Comparison of ENCODE assay signal across 8 mouse cellular contexts in genomic region chr7:27507711-27508647, GRCm38 (mm10). TPM values are rescaled to one million over a fixed set of nuclear protein-coding genes. Genes with fewer than 3 reads are reported as not detected.
A peak's percentile ranks its signal among the peaks of the same experiment; 100 is the strongest.
DNase-seq lines count a peak whose midpoint lies in the region; ATAC-seq and TF ChIP-seq lines count a peak whose summit lies in the region.

No protein-coding gene starts in this region.

- DNase-seq in gastrocnemius, adult 8-10 months (ENCODE audit: low spot score in 2 of 2), result peak; percentile 97 to 99
- peak; percentile 90 for DNase-seq in hindlimb bud, embryonic 11.5 days (ENCODE audit: extremely low spot score, low read depth, low spot score)
- peak; percentile 76 to 89 for DNase-seq in left cerebral cortex, adult 8-10 months (ENCODE audit: low spot score in 2 of 2)
- peak; percentile 95 for DNase-seq in right cerebral cortex, postnatal 10 days (ENCODE audit: low spot score in 2 of 2)
- peak; percentile 99 for DNase-seq in urinary bladder, postnatal 25 days (ENCODE audit: low spot score)

- TF ChIP-seq POLR2A in cortical plate, adult 2 months (IDR thresholded peaks at IDR 0.05; ENCODE audit: extremely low read depth, insufficient read depth, low read length), result peak; percentile 78

- peak overlapping the region; percentile 57 for H3K4me3 ChIP-seq in cortical plate, adult 2 months (ENCODE audit: insufficient read depth, low read length)
- peak overlapping the region; percentile 95 for H3K4me3 ChIP-seq in megakaryocyte, embryonic 14.5 days (replicated peaks)

- no peaks in the 10 kb centered on the region for H3K9me3 ChIP-seq in megakaryocyte, embryonic 14.5 days

- ATAC-seq in activated CD4-positive, CD25-positive, alpha-beta regulatory T cell, adult 4 months, result peak; percentile 87

- no peaks in the 10 kb centered on the region for H3K27me3 ChIP-seq in megakaryocyte, embryonic 14.5 days (replicated peaks)

- peaks cover 21% of the 10 kb centered on the region for H3K36me3 ChIP-seq in megakaryocyte, embryonic 14.5 days (replicated peaks; ENCODE audit: low read length)

- H3K27ac ChIP-seq in cortical plate, adult 2 months (ENCODE audit: insufficient read depth, low read length), result no peak overlapping the region; the same call in 1 of the 2 replicates

- no peaks in the 10 kb centered on the region for H3K4me1 ChIP-seq in cortical plate, adult 2 months (ENCODE audit: control insufficient read depth, insufficient read depth, low read length)
- peaks cover 33% of the 10 kb centered on the region for H3K4me1 ChIP-seq in megakaryocyte, embryonic 14.5 days

- no peak for TF ChIP-seq CTCF in cortical plate, adult 2 months (IDR thresholded peaks at IDR 0.05; ENCODE audit: extremely low read depth, insufficient read depth, low read length)

RNA-seq across cellular contexts. Expression of gene Prx, which starts 8.9 kb away (rescaled TPM):
- under 1 TPM; 0.11 to 0.68 TPM for polyA plus RNA-seq in activated CD4-positive, CD25-positive, alpha-beta regulatory T cell, adult 4 months (2017; shearing (Covaris generic))
- polyA plus RNA-seq in cortical plate, adult 2 months (2012; rRNA removed), result 0.29 and 0.47 TPM in 2 replicates
- total RNA-seq in gastrocnemius, adult 8-10 months (2022), result 1 to 10 TPM; 2.3 to 7.7 (median 5.7) TPM
- total RNA-seq in left cerebral cortex, adult 8-10 months (2022), result under 1 TPM; 0.48 to 0.53 (median 0.52) TPM
- polyA plus RNA-seq in megakaryocyte, embryonic 14.5 days (2012; ENCODE audit: insufficient read depth, low replicate concordance), result 1.7 and 1.8 TPM in 2 replicates

RNA-seq across cellular contexts. Expression of gene Hipk4, which starts 15.1 kb away (rescaled TPM):
- polyA plus RNA-seq in activated CD4-positive, CD25-positive, alpha-beta regulatory T cell, adult 4 months (2017; shearing (Covaris generic)), result not detected
- polyA plus RNA-seq in cortical plate, adult 2 months (2012; rRNA removed), result 0.21 and 0.25 TPM in 2 replicates
- total RNA-seq in gastrocnemius, adult 8-10 months (2022), result under 1 TPM in 1 of 4 experiments, not detected in 3; 0.11 TPM
- under 1 TPM in 3 of 4 experiments, not detected in 1; 0.12 to 0.20 (median 0.14) TPM for total RNA-seq in left cerebral cortex, adult 8-10 months (2022)
- polyA plus RNA-seq in megakaryocyte, embryonic 14.5 days (2012; ENCODE audit: insufficient read depth, low replicate concordance), result 1.6 and 2.1 TPM in 2 replicates

RNA-seq across cellular contexts. Expression of gene Sertad1, which starts 21.3 kb away (rescaled TPM):
- polyA plus RNA-seq in activated CD4-positive, CD25-positive, alpha-beta regulatory T cell, adult 4 months (2017; shearing (Covaris generic)), result 10 to 100 TPM; 46.6 to 47.9 TPM
- 15.7 and 19.3 TPM in 2 replicates for polyA plus RNA-seq in cortical plate, adult 2 months (2012; rRNA removed)
- total RNA-seq in gastrocnemius, adult 8-10 months (2022), result 1 to 10 TPM; 6.5 to 9.8 (median 8.8) TPM
- total RNA-seq in left cerebral cortex, adult 8-10 months (2022), result 10 to 100 TPM; 13.8 to 17.5 (median 14.1) TPM
- polyA plus RNA-seq in megakaryocyte, embryonic 14.5 days (2012; ENCODE audit: insufficient read depth, low replicate concordance), result 159 and 273 TPM in 2 replicates

RNA-seq across cellular contexts. Expression of gene Sertad3, which starts 34.4 kb away (rescaled TPM):
- polyA plus RNA-seq in activated CD4-positive, CD25-positive, alpha-beta regulatory T cell, adult 4 months (2017; shearing (Covaris generic)), result 10 to 100 TPM; 41.9 to 47.6 TPM
- polyA plus RNA-seq in cortical plate, adult 2 months (2012; rRNA removed), result 3.3 and 3.8 TPM in 2 replicates
- 1 to 10 TPM; 3.8 to 5.3 (median 4.3) TPM for total RNA-seq in gastrocnemius, adult 8-10 months (2022)
- 1 to 10 TPM; 2.4 to 4.5 (median 3.4) TPM for total RNA-seq in left cerebral cortex, adult 8-10 months (2022)
- 28.2 and 88.9 TPM in 2 replicates for polyA plus RNA-seq in megakaryocyte, embryonic 14.5 days (2012; ENCODE audit: insufficient read depth, low replicate concordance)

RNA-seq across cellular contexts. Expression of gene Pld3, which starts 45.0 kb away (rescaled TPM):
- 100 to 1,000 TPM; 149 to 193 TPM for polyA plus RNA-seq in activated CD4-positive, CD25-positive, alpha-beta regulatory T cell, adult 4 months (2017; shearing (Covaris generic))
- polyA plus RNA-seq in cortical plate, adult 2 months (2012; rRNA removed), result 1,185 and 1,204 TPM in 2 replicates
- 10 to 100 TPM; 14.0 to 15.3 (median 14.9) TPM for total RNA-seq in gastrocnemius, adult 8-10 months (2022)
- total RNA-seq in left cerebral cortex, adult 8-10 months (2022), result 100 to 1,000 TPM; 675 to 760 (median 715) TPM
- 66.2 and 97.1 TPM in 2 replicates for polyA plus RNA-seq in megakaryocyte, embryonic 14.5 days (2012; ENCODE audit: insufficient read depth, low replicate concordance)
